Mouse (Mus musculus) heart, adult 18-20 months (tissue): ENCODE measurements at regions not wholly inside any gene's neighbourhood (a gene's known extent, or its start where the extent isn't known, plus 50 kb on each side); places are given as distances from the start of the nearest gene placed in this dataset.

Experiments used
- DNase-seq, 2 experiments: peaks; one replicate each; pipeline ENCODE4 v3.0.0; 2021 to 2022; ENCODE audit warnings: mixed read lengths in 1 of 2

DNA sequence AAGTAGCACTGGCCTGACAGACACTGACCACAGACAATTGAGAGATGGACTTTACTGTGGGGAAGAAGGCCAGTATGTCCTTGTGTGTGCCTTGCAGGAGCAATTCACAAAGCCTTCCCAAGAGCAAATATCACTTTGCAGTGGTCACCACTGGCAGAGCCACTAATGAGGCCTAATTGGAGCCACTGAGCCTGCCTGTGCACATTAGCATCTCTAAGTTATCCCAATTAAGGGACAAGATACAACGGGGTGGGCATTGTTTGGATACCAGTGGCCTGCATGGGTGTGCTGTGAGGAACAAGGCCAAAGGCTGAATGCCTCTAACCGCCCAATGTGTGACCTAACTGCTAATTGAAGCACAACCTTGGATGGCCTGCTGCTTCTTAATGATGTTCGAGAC, 433.4 kb upstream of the Ptbp2 start:
- no peak for DNase-seq

DNA sequence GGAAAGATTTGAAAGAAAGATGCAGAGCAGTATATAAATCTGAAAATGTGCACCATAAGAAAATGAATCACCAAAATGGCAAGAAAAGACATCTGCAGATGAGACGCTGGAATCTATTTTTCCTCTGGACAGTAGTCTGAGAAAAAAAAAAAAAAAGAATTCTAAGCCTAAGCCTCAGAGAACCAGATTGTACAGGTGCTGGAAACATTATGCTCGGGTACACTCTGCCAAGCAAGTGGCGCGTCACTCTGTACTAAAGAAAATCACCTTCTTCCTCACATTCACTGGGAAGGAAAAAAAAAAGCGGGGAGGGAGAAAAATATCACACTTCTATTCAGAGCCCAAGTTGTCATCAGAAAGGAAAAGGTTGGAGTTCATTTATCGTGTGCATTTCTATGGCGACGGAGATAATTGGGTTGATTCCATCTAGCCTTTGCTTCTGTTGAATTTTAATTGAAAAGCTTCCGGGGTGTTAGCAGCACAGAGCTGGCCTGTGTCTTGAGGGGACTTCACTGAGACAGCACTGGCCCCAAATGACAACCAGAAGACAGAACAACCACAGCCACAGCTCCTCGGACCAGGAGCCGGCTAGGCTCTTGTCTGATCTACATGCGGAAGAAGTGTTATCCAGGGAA, 430.5 kb upstream of the Ptbp2 start:
- DNase-seq = no peak

DNA sequence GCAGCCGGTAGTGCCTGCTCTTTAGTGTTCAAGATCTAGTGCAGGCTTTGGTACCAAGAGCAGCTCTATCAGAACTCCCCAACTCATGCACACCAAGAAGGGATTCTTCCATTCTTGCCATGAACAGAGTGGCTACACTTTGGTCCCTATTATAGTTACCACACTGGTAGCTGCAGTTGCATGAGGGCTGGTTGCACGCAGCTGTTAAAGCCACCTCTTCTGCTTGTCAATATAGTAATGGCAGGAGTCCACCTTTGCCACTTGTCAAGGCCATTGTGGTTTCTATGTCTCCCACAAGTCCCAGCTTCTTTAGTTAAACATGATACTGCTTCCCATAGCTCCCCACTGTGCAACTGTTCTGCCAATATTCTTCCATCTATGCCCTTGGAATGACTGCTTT, 415.1 kb upstream of the Ptbp2 start:
- DNase-seq = no peak

DNA sequence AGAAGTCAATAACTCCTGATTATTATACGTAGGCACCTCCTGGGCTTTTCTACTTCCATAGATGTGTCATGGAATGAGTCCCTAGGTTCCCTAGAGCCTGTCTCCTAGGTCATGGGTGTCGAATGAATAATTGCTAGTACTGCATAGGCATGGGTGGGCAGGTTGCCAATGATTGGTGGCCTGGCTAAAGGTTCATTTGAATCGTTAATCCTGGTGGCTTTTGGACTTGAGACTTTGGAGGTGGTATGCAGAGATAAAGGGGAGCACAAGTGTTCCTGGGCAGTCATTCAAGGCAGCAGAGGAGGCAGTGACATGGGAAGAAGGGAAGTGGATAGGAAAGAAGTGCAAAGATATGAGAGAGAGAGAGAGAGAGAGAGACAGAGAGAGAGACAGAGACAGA, 410.2 kb upstream of the Ptbp2 start:
- no peak for DNase-seq

DNA sequence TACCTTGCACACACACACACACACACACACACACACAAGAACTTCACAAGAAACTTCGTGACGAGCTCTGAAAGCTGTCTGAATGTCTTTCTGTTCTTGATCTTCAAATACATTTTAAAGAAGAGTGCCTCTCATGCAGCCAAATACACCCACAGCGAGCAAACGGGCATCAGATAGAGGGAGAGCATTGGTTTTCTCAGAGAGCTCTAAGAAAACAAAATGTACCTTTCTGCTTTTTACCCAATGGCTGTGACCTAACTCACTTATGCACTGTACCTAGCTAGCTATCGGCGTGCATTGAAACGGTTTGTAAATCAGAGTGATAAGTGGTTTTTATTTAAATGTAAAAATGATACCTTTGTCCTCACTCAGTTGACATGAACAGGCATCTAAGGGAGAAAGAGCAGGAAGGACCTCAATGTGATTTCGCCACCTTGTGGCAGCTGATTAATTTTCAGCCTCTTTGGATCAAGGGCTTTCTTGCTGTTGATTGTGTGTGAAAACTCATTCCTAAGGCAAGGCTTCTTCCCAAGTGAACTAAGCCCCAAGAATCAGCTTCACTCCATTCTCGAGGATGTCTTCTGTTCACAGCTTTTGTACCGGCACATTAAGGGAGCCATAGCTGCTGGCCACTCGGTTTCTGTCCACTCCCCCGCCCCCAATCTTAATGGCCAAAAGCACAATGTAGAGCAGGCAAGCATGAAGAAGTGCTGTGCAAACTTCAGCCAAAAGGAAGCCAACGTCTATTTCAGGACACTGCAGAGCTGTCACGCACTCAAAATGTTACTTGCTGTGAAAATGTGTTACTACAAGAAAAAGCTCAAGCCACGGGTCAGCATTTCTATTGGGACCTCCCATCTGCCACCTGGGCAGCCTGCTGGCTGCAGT, 408.4 kb upstream of the Ptbp2 start:
- DNase-seq = peak; percentile 17 to 66

DNA sequence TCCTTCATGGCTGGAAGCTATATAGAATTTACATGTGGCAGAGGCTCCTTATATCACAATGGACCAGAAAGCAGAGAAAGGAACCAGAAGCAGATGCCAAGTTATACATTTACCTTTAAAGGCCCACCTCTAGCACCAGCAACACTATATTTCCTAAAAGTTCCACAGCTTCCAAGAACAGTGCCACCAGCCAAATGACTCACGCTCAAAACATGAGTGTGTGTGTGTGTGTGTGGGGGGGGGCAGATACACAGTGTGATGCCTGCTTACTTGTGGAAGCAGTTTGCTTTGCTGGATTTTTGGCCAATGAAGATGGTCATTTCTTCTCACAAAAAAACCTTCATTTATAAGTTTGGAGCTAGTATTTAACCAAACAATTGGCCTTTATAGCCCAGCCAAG, 405.3 kb upstream of the Ptbp2 start:
- no peak for DNase-seq

DNA sequence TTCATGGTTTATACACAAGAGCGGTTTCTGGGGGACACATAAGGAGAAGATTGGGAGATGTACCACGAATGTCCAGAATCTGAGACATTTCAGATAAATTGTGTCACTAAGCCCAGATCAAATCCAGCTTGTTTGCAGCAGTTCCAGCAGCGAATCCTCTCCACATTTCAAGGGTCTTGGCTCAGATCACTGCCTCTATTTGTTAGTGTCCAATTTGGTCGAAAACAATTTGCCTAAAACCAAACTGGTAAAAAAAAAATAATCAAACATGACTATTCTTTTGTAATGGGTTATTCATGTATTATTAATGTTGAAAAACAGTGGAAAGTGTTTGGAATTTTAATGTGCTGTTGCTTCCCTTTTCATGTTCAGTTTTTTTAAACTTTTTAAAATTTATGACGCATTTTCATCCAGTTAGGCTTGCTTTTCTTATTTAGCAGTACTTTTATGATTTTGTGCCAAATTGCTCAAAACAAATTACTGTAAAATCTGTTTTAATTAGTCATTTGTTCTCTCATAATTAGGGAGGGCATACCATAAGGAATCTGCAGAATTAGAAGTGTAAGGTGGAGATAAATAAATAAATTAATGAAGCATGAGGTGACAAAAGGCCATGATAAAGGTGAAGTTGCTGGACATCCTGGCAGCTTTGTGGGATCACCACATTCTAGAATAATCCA, 396.8 kb upstream of the Ptbp2 start:
- DNase-seq = no peak

DNA sequence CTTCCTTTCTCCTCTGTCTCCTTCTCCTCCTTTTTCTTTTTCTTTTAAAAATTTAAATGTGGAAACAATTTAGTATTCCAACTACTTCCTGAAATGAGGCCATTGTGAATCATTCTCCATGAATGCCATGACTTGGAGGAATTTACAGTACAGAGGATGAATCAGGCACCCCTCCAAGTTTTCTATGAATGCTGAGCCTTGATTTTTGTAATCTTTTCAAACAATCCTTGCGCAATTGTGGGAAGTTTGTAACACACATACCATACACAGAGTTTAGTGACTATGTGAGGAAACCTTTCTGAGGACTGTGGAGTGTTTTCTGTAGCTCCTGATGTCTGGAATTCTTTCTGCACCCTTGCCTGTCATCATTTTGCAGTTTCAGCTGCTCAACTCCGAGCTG, 391.4 kb upstream of the Ptbp2 start:
- DNase-seq = no peak
